Mouse (Mus musculus): ENCODE measurements around the gene Grk6.

- TF ChIP-seq CTCF (IDR thresholded peaks at IDR 0.05; ENCODE audit: borderline replicate concordance, control insufficient read depth, extremely low read depth, insufficient read depth, low read length, poor library complexity) (no peak), POLR2A (IDR thresholded peaks at IDR 0.05; ENCODE audit: control insufficient read depth, extremely low read depth, insufficient read depth, low read length, poor library complexity) (no peak)
Observed at GRCm38 (mm10) chr13:55464027-55464884, 19.4 kb downstream of the Grk6 start, which contains the start of gene Prr7.
